Mouse (Mus musculus) megakaryocyte, embryonic 14.5 days (primary cell): Measurements from ENCODE around the gene Arid3a.

ENCODE experiments used
- FLI1 ChIP-seq: IDR thresholded peaks from 2 replicates; pipeline ENCODE4 v1.6.1; 2012; ENCODE audit warnings: low read length, inconsistent platforms, mixed read lengths
- GATA1 ChIP-seq: IDR thresholded peaks from 3 replicates; pipeline ENCODE4 v1.6.1; 2012; ENCODE audit warnings: mixed read lengths, low read length, inconsistent platforms, borderline replicate concordance

GRCm38 (mm10) chr10:79886611-79887010, 40.2 kb upstream of the Arid3a start:
- TF ChIP-seq GATA1 (no peak), FLI1 (no peak)
